Mouse (Mus musculus): Measurements from ENCODE around the gene Skp1a. TPM values are rescaled to one million over a fixed set of nuclear protein-coding genes. Genes with fewer than 3 reads are reported as not detected.

Skp1a gene
- polyA plus RNA-seq, 1 experiment from 2014 or later = 966 TPM

- Histone ChIP-seq H3K4me3 (peak within 1 kb of the TSS; percentile 72), H3K9me3 (no peaks in the 10 kb centered on the region), H3K36me3 (replicated peaks) (0 out of 2 replicates have a peak, but pooled peaks cover 6% of the 10 kb centered on the region), H3K27ac (replicated peaks) (peak within 1 kb of the TSS; percentile 82), H3K4me1 (peaks cover 59% of the 10 kb centered on the region), H3K27me3 (replicated peaks; ENCODE audit: low read depth, poor library complexity, severe bottlenecking) (peaks cover 74% of the 10 kb centered on the region)
- WGBS = under 1% methylated on average over 97 of the region's 97 CpGs
- peak; percentile 89 for DNase-seq (ENCODE audit: low spot score)
Observed at GRCm38 (mm10) chr11:52282774-52283595, 51.2 kb downstream of the Skp1a start, which contains the start of gene Tcf7. Gene Tcf7 (minus strand): TSS chr11:52283014.

GRCm38 (mm10) chr11:52283596-52284571 lies 52.1 kb downstream of the Skp1a start:
- peak; percentile 77 for DNase-seq (ENCODE audit: low spot score)
- peak overlapping the region; percentile 72 for H3K4me3 ChIP-seq
- 0 out of 2 replicates have a peak, but pooled peaks cover 6% of the 10 kb centered on the region for H3K36me3 ChIP-seq (replicated peaks)
- WGBS = 8% methylated on average over 44 of the region's 44 CpGs
- H3K9me3 ChIP-seq = no peaks in the 10 kb centered on the region
- peaks cover 74% of the 10 kb centered on the region for H3K27me3 ChIP-seq (replicated peaks; ENCODE audit: low read depth, poor library complexity, severe bottlenecking)
- H3K27ac ChIP-seq (replicated peaks) = no peak overlapping the region
- peaks cover 59% of the 10 kb centered on the region for H3K4me1 ChIP-seq

- H3K36me3 ChIP-seq (replicated peaks) = no peaks in the 10 kb centered on the region
- peaks cover 59% of the 10 kb centered on the region for H3K4me1 ChIP-seq
- no peaks in the 10 kb centered on the region for H3K9me3 ChIP-seq
- H3K4me3 ChIP-seq = 0 out of 2 replicates have a peak overlapping the region, but pooled peaks have one; percentile 11
- H3K27me3 ChIP-seq (replicated peaks; ENCODE audit: low read depth, poor library complexity, severe bottlenecking) = peaks cover 58% of the 10 kb centered on the region
- no peak for DNase-seq (ENCODE audit: low spot score)
- WGBS = 11% methylated on average over 16 of the region's 16 CpGs
- no peak overlapping the region; the same call in 1 of the 2 replicates for H3K27ac ChIP-seq (replicated peaks)
Observed at GRCm38 (mm10) chr11:52286301-52286957, 54.6 kb downstream of the Skp1a start.

- Histone ChIP-seq H3K4me1 (peaks cover 58% of the 10 kb centered on the region), H3K36me3 (replicated peaks) (no peaks in the 10 kb centered on the region), H3K9me3 (no peaks in the 10 kb centered on the region), H3K4me3 (0 out of 2 replicates have a peak overlapping the region, but pooled peaks have one; percentile 11), H3K27ac (replicated peaks) (peak overlapping the region; percentile 59; the same call in 1 of the 2 replicates), H3K27me3 (replicated peaks; ENCODE audit: low read depth, poor library complexity, severe bottlenecking) (peaks cover 53% of the 10 kb centered on the region)
- DNase-seq (ENCODE audit: low spot score) = peak; percentile 62
- WGBS = 7% methylated on average over 4 of the region's 4 CpGs
Observed at GRCm38 (mm10) chr11:52286958-52287305, 55.1 kb downstream of the Skp1a start.

GRCm38 (mm10) chr11:52292346-52292745 lies 60.6 kb downstream of the Skp1a start:
- peaks cover 4% of the 10 kb centered on the region for H3K27me3 ChIP-seq (replicated peaks; ENCODE audit: low read depth, poor library complexity, severe bottlenecking)
- H3K4me3 ChIP-seq = no peak overlapping the region
- H3K4me1 ChIP-seq = peaks cover 4% of the 10 kb centered on the region
- no peak overlapping the region for H3K27ac ChIP-seq (replicated peaks)
- H3K9me3 ChIP-seq = no peaks in the 10 kb centered on the region
- no peaks in the 10 kb centered on the region for H3K36me3 ChIP-seq (replicated peaks)
- DNase-seq (ENCODE audit: low spot score) = no peak
- 76% methylated on average over 7 of the region's 7 CpGs for WGBS

- Histone ChIP-seq H3K27ac (replicated peaks) (no peak overlapping the region), H3K4me3 (no peak overlapping the region), H3K27me3 (replicated peaks; ENCODE audit: low read depth, poor library complexity, severe bottlenecking) (no peaks in the 10 kb centered on the region; the same call in 1 of the 2 replicates), H3K36me3 (replicated peaks) (no peaks in the 10 kb centered on the region), H3K9me3 (no peaks in the 10 kb centered on the region), H3K4me1 (no peaks in the 10 kb centered on the region)
- no peak for DNase-seq (ENCODE audit: low spot score)
- 76% methylated on average over 6 of the region's 6 CpGs for WGBS
Observed at GRCm38 (mm10) chr11:52292894-52293293, 61.1 kb downstream of the Skp1a start.

GRCm38 (mm10) chr11:52294103-52294502 lies 62.3 kb downstream of the Skp1a start:
- Histone ChIP-seq H3K9me3 (no peaks in the 10 kb centered on the region), H3K27ac (replicated peaks) (no peak overlapping the region), H3K27me3 (replicated peaks; ENCODE audit: low read depth, poor library complexity, severe bottlenecking) (no peaks in the 10 kb centered on the region; the same call in 1 of the 2 replicates), H3K36me3 (replicated peaks) (no peaks in the 10 kb centered on the region), H3K4me1 (peaks cover 1% of the 10 kb centered on the region; the same call in 1 of the 2 replicates), H3K4me3 (no peak overlapping the region)
- DNase-seq (ENCODE audit: low spot score) = no peak
- 81% methylated on average over 9 of the region's 9 CpGs for WGBS

Other genes starting within 250 kb of the Skp1a start
- gene Ube2b, start 231.2 kb upstream of the Skp1a start, polyA plus RNA-seq (2016; fragmentation: Nextera tagmentation; extraction: Ambion mirVana) = 220 and 223 TPM in 2 replicates
- 10.6 and 14.0 TPM in 2 replicates for gene Cdkl3, start 227.8 kb upstream of the Skp1a start, polyA plus RNA-seq (2016; fragmentation: Nextera tagmentation; extraction: Ambion mirVana)
- 80.3 and 84.7 TPM in 2 replicates for gene Ppp2ca, start 133.3 kb upstream of the Skp1a start, polyA plus RNA-seq (2016; fragmentation: Nextera tagmentation; extraction: Ambion mirVana)
- not detected in 2 replicates for gene Olfr1373, start 86.5 kb upstream of the Skp1a start, polyA plus RNA-seq (2016; fragmentation: Nextera tagmentation; extraction: Ambion mirVana)
- gene Olfr1371, start 18.0 kb upstream of the Skp1a start, polyA plus RNA-seq (2016; fragmentation: Nextera tagmentation; extraction: Ambion mirVana) = not detected in 2 replicates
- gene Tcf7, start 51.0 kb downstream of the Skp1a start, polyA plus RNA-seq (2016; fragmentation: Nextera tagmentation; extraction: Ambion mirVana) = 11.3 and 13.0 TPM in 2 replicates
- 204 and 209 TPM in 2 replicates for gene Vdac1, start 128.9 kb downstream of the Skp1a start, polyA plus RNA-seq (2016; fragmentation: Nextera tagmentation; extraction: Ambion mirVana)
- gene 9530068E07Rik, start 164.4 kb downstream of the Skp1a start, polyA plus RNA-seq (2016; fragmentation: Nextera tagmentation; extraction: Ambion mirVana) = 165 and 169 TPM in 2 replicates